Mouse (Mus musculus) forebrain, embryonic 10.5 days (tissue): ENCODE results near the gene Kazald1. TPM values are rescaled to one million over a fixed set of nuclear protein-coding genes. Genes with fewer than 3 reads are reported as not detected.

ENCODE experiments used
- DNase-seq: peaks from one replicate; pipeline ENCODE4 v3.0.0-alpha.2; 2017; ENCODE audit warnings: low spot score; ENCODE audit errors: extremely low spot score
- H3K27ac ChIP-seq: fragments of 300-500 bp; sonication (generic); 2 replicates; pipeline ENCODE4 v1.5.1; 2016; ENCODE audit warnings: mild to moderate bottlenecking
- H3K27me3 ChIP-seq: fragments of 300-500 bp; sonication (generic); 2 replicates; pipeline ENCODE4 v1.6.1; 2016; ENCODE audit warnings: mild to moderate bottlenecking; ENCODE audit not compliant: poor library complexity, severe bottlenecking
- H3K36me3 ChIP-seq: fragments of 300-500 bp; sonication (generic); replicated peaks from 2 replicates; pipeline ENCODE4 v1.6.1; 2016; ENCODE audit warnings: mild to moderate bottlenecking, moderate library complexity
- H3K4me1 ChIP-seq: fragments of 300-500 bp; sonication (generic); 2 replicates; pipeline ENCODE4 v1.6.1; 2016
- H3K4me3 ChIP-seq: fragments of 300-500 bp; sonication (generic); 2 replicates; pipeline ENCODE4 v1.5.1; 2016; ENCODE audit warnings: mild to moderate bottlenecking, moderate library complexity
- H3K9me3 ChIP-seq: fragments of 300-500 bp; sonication (generic); 2 replicates; pipeline ENCODE4 v1.6.1; 2016; ENCODE audit warnings: mild to moderate bottlenecking, moderate library complexity
- WGBS: fragments of 180-500 bp; shearing (Covaris S2); methylation state at CpG from one replicate; pipeline ENCODE4 v1.1.7; 2016; 5-methylcytosine and 5-hydroxymethylcytosine counted together
- polyA plus RNA-seq: library from polyadenylated mRNA; unstranded; fragments of >200 nt; fragmentation: Nextera tagmentation; extraction: Ambion mirVana; gene quantifications from 2 replicates; pipeline ENCODE4 v1.2.1, GENCODE M21; 2016

Gene Kazald1
- polyA plus RNA-seq, 1 experiment from 2014 or later, result 0.20 TPM

GRCm38 (mm10) chr19:45054892-45055690 lies 19.9 kb upstream of the Kazald1 start:
- DNase-seq, result no peak
- H3K36me3 ChIP-seq, result peaks cover 4% of the 10 kb centered on the region
- H3K4me3 ChIP-seq, result no peak overlapping the region
- 87% methylated on average over 6 of the region's 6 CpGs for WGBS
- H3K9me3 ChIP-seq, result no peaks in the 10 kb centered on the region
- no peaks in the 10 kb centered on the region for H3K27me3 ChIP-seq
- H3K4me1 ChIP-seq, result peaks cover 29% of the 10 kb centered on the region
- no peak overlapping the region for H3K27ac ChIP-seq

- Histone ChIP-seq H3K4me3 (no peak overlapping the region), H3K9me3 (no peaks in the 10 kb centered on the region), H3K4me1 (peaks cover 29% of the 10 kb centered on the region), H3K27me3 (no peaks in the 10 kb centered on the region), H3K27ac (no peak overlapping the region), H3K36me3 (peaks cover 4% of the 10 kb centered on the region)
- no peak for DNase-seq
- 46% methylated on average over 4 of the region's 4 CpGs for WGBS
These were observed 18.7 kb upstream of the Kazald1 start for GRCm38 (mm10) chr19:45056364-45056763.

- no peaks in the 10 kb centered on the region for H3K9me3 ChIP-seq
- WGBS, result 88% methylated on average over 7 of the region's 7 CpGs
- H3K36me3 ChIP-seq, result peaks cover 4% of the 10 kb centered on the region
- peaks cover 29% of the 10 kb centered on the region for H3K4me1 ChIP-seq
- no peak for DNase-seq
- H3K4me3 ChIP-seq, result peak overlapping the region; percentile 59
- H3K27ac ChIP-seq, result peak overlapping the region; percentile 92
- H3K27me3 ChIP-seq, result no peaks in the 10 kb centered on the region
These were observed 17.9 kb upstream of the Kazald1 start for GRCm38 (mm10) chr19:45056908-45057698.

GRCm38 (mm10) chr19:45057724-45058112 lies 17.3 kb upstream of the Kazald1 start:
- Histone ChIP-seq H3K27ac (peak overlapping the region; percentile 92), H3K27me3 (no peaks in the 10 kb centered on the region), H3K4me3 (peak overlapping the region; percentile 59), H3K36me3 (peaks cover 4% of the 10 kb centered on the region; the same call in 1 of the 2 replicates), H3K9me3 (no peaks in the 10 kb centered on the region), H3K4me1 (peaks cover 29% of the 10 kb centered on the region)
- DNase-seq, result no peak
- WGBS, result 54% methylated on average over 7 of the region's 7 CpGs

GRCm38 (mm10) chr19:45058113-45058839 lies 16.8 kb upstream of the Kazald1 start:
- WGBS, result under 1% methylated on average over 34 of the region's 34 CpGs
- H3K36me3 ChIP-seq, result peaks cover 2% of the 10 kb centered on the region; the same call in 1 of the 2 replicates

GRCm38 (mm10) chr19:45058841-45059240 lies 16.2 kb upstream of the Kazald1 start:
- H3K27ac ChIP-seq, result peak overlapping the region; percentile 92
- peak overlapping the region; percentile 59 for H3K4me3 ChIP-seq
- 1% methylated on average over 14 of the region's 14 CpGs for WGBS
- no peaks in the 10 kb centered on the region; the same call in 1 of the 2 replicates for H3K36me3 ChIP-seq
- peaks cover 31% of the 10 kb centered on the region for H3K4me1 ChIP-seq
- no peak for DNase-seq
- H3K9me3 ChIP-seq, result no peaks in the 10 kb centered on the region
- peaks cover 5% of the 10 kb centered on the region for H3K27me3 ChIP-seq

More at GRCm38 (mm10) chr19:45058113-45058839, 16.8 kb upstream of the Kazald1 start:
- peak; percentile 99 for DNase-seq
- H3K9me3 ChIP-seq, result no peaks in the 10 kb centered on the region
- H3K27me3 ChIP-seq, result no peaks in the 10 kb centered on the region
- peak overlapping the region; percentile 92 for H3K27ac ChIP-seq
- peaks cover 29% of the 10 kb centered on the region for H3K4me1 ChIP-seq
- peak overlapping the region; percentile 59 for H3K4me3 ChIP-seq

- H3K4me1 ChIP-seq, result peaks cover 31% of the 10 kb centered on the region
- no peaks in the 10 kb centered on the region for H3K9me3 ChIP-seq
- WGBS, result 45% methylated on average over 20 of the region's 20 CpGs
- H3K27ac ChIP-seq, result no peak overlapping the region
- peak overlapping the region; percentile 26; the same call in 1 of the 2 replicates for H3K4me3 ChIP-seq
- no peaks in the 10 kb centered on the region for H3K36me3 ChIP-seq
- peaks cover 54% of the 10 kb centered on the region for H3K27me3 ChIP-seq
- DNase-seq, result peak; percentile 66
These were observed 11.3 kb upstream of the Kazald1 start for GRCm38 (mm10) chr19:45063565-45064292.

GRCm38 (mm10) chr19:45065226-45065625 lies 9.8 kb upstream of the Kazald1 start:
- WGBS, result 6% methylated on average over 21 of the region's 21 CpGs
- Histone ChIP-seq H3K9me3 (no peaks in the 10 kb centered on the region), H3K4me1 (peaks cover 23% of the 10 kb centered on the region), H3K4me3 (peak overlapping the region; percentile 18; the same call in 1 of the 2 replicates), H3K36me3 (no peaks in the 10 kb centered on the region), H3K27me3 (peaks cover 69% of the 10 kb centered on the region), H3K27ac (no peak overlapping the region)
- no peak for DNase-seq

- no peaks in the 10 kb centered on the region for H3K36me3 ChIP-seq
- no peak overlapping the region for H3K27ac ChIP-seq
- DNase-seq, result no peak
- peaks cover 88% of the 10 kb centered on the region for H3K27me3 ChIP-seq
- 10% methylated on average over 17 of the region's 17 CpGs for WGBS
- peaks cover 31% of the 10 kb centered on the region for H3K4me1 ChIP-seq
- H3K4me3 ChIP-seq, result no peak overlapping the region
- no peaks in the 10 kb centered on the region for H3K9me3 ChIP-seq
These were observed 7.9 kb upstream of the Kazald1 start for GRCm38 (mm10) chr19:45067170-45067569.

- 82% methylated on average over 7 of the region's 7 CpGs for WGBS
- H3K27ac ChIP-seq, result no peak overlapping the region
- no peak for DNase-seq
- H3K27me3 ChIP-seq, result peaks cover 95% of the 10 kb centered on the region
- H3K4me3 ChIP-seq, result no peak overlapping the region
- no peaks in the 10 kb centered on the region for H3K36me3 ChIP-seq
- H3K4me1 ChIP-seq, result peaks cover 31% of the 10 kb centered on the region
- no peaks in the 10 kb centered on the region for H3K9me3 ChIP-seq
These were observed 7.1 kb upstream of the Kazald1 start for GRCm38 (mm10) chr19:45067758-45068510.

GRCm38 (mm10) chr19:45073871-45074542 lies 1.0 kb upstream of the Kazald1 start:
- WGBS, result 9% methylated on average over 20 of the region's 20 CpGs
- Histone ChIP-seq H3K27me3 (peaks cover 89% of the 10 kb centered on the region), H3K4me1 (peaks cover 56% of the 10 kb centered on the region), H3K27ac (peak overlapping the region; percentile 91), H3K9me3 (no peaks in the 10 kb centered on the region), H3K36me3 (no peaks in the 10 kb centered on the region), H3K4me3 (peak overlapping the region; percentile 62)
- peak; percentile 85 for DNase-seq
